Mouse (Mus musculus) heart, adult 2 months (tissue): ENCODE measurements at regions not wholly inside any gene's neighbourhood (a gene's known extent, or its start where the extent isn't known, plus 50 kb on each side); places are given as distances from the start of the nearest gene placed in this dataset.

Experiments used
- DNase-seq, 2 experiments: peaks; one replicate each; pipeline ENCODE4 v3.0.0; 2021
- H3K27ac ChIP-seq: fragments of 200-600 bp; 2 replicates; pipeline ENCODE4 v1.8.1; 2022
- H3K27me3 ChIP-seq: fragments of 200-500 bp; 2 replicates; pipeline ENCODE4 v1.6.1; 2012; ENCODE audit warnings: mild to moderate bottlenecking, low read length, inconsistent platforms, mixed read lengths; ENCODE audit not compliant: control insufficient read depth, insufficient read depth
- H3K36me3 ChIP-seq: fragments of 200-500 bp; 2 replicates; pipeline ENCODE4 v1.6.1; 2012; ENCODE audit warnings: low read length, inconsistent platforms; ENCODE audit not compliant: control insufficient read depth, insufficient read depth
- H3K4me1 ChIP-seq: fragments of 200-500 bp; 2 replicates; pipeline ENCODE4 v1.6.1; 2011; ENCODE audit warnings: low read length; ENCODE audit not compliant: control insufficient read depth, insufficient read depth
- H3K4me3 ChIP-seq: fragments of 200-600 bp; 2 replicates; pipeline ENCODE4 v1.8.1; 2022
- H3K79me2 ChIP-seq: fragments of 200-500 bp; replicated peaks from 2 replicates; pipeline ENCODE4 v1.6.1; 2012; ENCODE audit warnings: mild to moderate bottlenecking, inconsistent platforms, low read length, moderate library complexity, mixed read lengths; ENCODE audit not compliant: control insufficient read depth, insufficient read depth
- H3K9ac ChIP-seq: fragments of 200-500 bp; 2 replicates; pipeline ENCODE4 v1.6.1; 2012; ENCODE audit warnings: low read depth, mild to moderate bottlenecking, control low read depth, inconsistent platforms, low read length, mixed read lengths
- CTCF ChIP-seq: fragments of 200-600 bp; IDR thresholded peaks from 2 replicates; pipeline ENCODE4 v1.8.1; 2022; ENCODE audit warnings: antibody characterized with exemption, mild to moderate bottlenecking, moderate library complexity
- EP300 ChIP-seq: fragments of 200-500 bp; IDR thresholded peaks from 2 replicates; pipeline ENCODE4 v1.6.1; 2011; ENCODE audit warnings: low read depth, low read length, control low read depth; ENCODE audit not compliant: insufficient read depth
- POLR2A ChIP-seq: fragments of 200-500 bp; IDR thresholded peaks from 2 replicates; pipeline ENCODE4 v1.6.1; 2011; ENCODE audit warnings: mild to moderate bottlenecking, low read depth, low read length, control low read depth; ENCODE audit not compliant: insufficient read depth
- WGBS: fragments of 180-500 bp; shearing (Covaris S2); methylation state at CpG from one replicate; pipeline ENCODE4 v1.1.7; 2018; 5-methylcytosine and 5-hydroxymethylcytosine counted together
- intact Hi-C: fragments of 180-260 bp; cut with DNase I; formaldehyde crosslinking; loops from one replicate; pipeline ENCODE4 v1.15.1; 2025

- 76% methylated on average over 3 of the region's 3 CpGs for WGBS
- H3K9ac ChIP-seq, result no peak overlapping the region
- H3K27me3 ChIP-seq, result no peaks in the 10 kb centered on the region
- H3K36me3 ChIP-seq, result no peaks in the 10 kb centered on the region
- no peak for DNase-seq
- intact Hi-C loops, result no loop called here
- no peaks in the 10 kb centered on the region for H3K79me2 ChIP-seq
- no peak overlapping the region for H3K4me3 ChIP-seq
- H3K4me1 ChIP-seq, result peaks cover 2% of the 10 kb centered on the region
- no peak for TF ChIP-seq CTCF
- TF ChIP-seq EP300, result no peak
- no peak for TF ChIP-seq POLR2A
- H3K27ac ChIP-seq, result no peak overlapping the region
These were observed 135.7 kb upstream of the Fat1 start for GRCm38 (mm10) chr8:44799513-44799912.

DNA sequence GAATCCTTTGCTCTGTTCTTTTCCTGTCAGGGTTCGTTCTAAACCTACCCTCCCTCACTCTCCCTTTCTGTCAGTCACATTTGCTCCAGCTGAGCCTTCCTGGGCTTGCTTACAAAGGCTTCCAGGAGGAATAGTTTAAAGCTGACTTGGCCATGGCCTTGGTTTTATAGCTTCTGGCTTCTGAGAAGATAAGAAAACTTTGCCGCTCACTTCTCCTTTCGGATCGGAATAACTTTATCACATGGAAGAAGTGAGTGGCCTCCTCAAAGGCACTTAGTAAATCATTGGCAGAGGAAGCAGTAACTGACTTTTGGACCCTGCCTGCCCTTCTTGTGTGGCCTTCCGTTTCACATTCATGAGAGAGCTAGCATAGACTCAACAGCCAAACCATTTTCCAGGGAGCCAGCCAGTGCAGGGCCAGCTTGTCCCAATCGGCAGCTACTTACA lies 134.4 kb upstream of the Fat1 start:
- no peak overlapping the region for H3K27ac ChIP-seq
- intact Hi-C loops, result no loop called here
- 12% methylated on average over 6 of the region's 6 CpGs for WGBS

DNA sequence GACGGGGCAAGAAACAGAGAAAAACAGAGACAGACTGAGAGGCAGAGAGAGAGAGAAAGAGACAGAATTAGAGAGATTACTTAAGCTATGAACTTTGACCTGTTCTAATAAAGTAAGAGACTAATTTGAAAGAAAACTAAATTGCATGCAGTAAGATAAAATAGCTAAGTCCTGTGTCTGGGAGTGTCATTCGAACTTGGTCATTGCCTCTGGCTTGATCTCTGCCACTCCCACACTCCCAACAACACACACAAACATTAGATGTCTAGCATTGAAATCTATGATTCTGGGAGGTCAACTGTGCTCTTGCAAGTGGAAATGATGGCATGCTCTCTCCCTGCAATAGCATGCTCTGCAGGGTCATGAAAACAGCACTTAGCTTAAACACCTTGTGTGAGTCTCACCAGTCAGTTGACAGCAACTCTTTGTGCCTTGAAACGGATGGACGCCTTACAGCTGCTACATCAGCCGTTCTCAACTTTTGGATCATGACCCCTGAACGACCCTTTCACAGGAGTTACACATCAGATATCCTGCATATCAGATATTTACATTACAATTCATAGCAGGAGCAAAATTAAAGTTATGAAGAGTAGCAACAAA lies 133.5 kb upstream of the Fat1 start:
- H3K79me2 ChIP-seq, result no peaks in the 10 kb centered on the region
- peaks cover 2% of the 10 kb centered on the region for H3K4me1 ChIP-seq
- H3K9ac ChIP-seq, result no peak overlapping the region
- DNase-seq, result no peak
- no peaks in the 10 kb centered on the region for H3K27me3 ChIP-seq
- WGBS, result 68% methylated on average over 6 of the region's 6 CpGs
- no peak overlapping the region for H3K27ac ChIP-seq
- intact Hi-C loops, result no loop called here
- no peak for TF ChIP-seq CTCF
- no peak for TF ChIP-seq EP300
- H3K4me3 ChIP-seq, result no peak overlapping the region
- H3K36me3 ChIP-seq, result no peaks in the 10 kb centered on the region

More for the DNA sequence above, 134.4 kb upstream of the Fat1 start:
- Histone ChIP-seq H3K4me1 (peaks cover 2% of the 10 kb centered on the region), H3K79me2 (no peaks in the 10 kb centered on the region), H3K4me3 (no peak overlapping the region), H3K27me3 (no peaks in the 10 kb centered on the region), H3K9ac (no peak overlapping the region), H3K36me3 (no peaks in the 10 kb centered on the region)
- peak in 1 of 2 experiments; percentile 12 for DNase-seq
- TF ChIP-seq EP300 (no peak), CTCF (no peak), POLR2A (no peak)

- Histone ChIP-seq H3K9ac (no peak overlapping the region), H3K27me3 (no peaks in the 10 kb centered on the region), H3K36me3 (no peaks in the 10 kb centered on the region), H3K79me2 (no peaks in the 10 kb centered on the region), H3K4me1 (peaks cover 2% of the 10 kb centered on the region), H3K4me3 (no peak overlapping the region), H3K27ac (no peak overlapping the region)
- TF ChIP-seq EP300, result no peak
- TF ChIP-seq POLR2A, result no peak
- no peak for TF ChIP-seq CTCF
- DNase-seq, result no peak
- 52% methylated on average over 5 of the region's 5 CpGs for WGBS
- intact Hi-C loops, result no loop called here
These were observed 132.9 kb upstream of the Fat1 start for GRCm38 (mm10) chr8:44802331-44802730.

DNA sequence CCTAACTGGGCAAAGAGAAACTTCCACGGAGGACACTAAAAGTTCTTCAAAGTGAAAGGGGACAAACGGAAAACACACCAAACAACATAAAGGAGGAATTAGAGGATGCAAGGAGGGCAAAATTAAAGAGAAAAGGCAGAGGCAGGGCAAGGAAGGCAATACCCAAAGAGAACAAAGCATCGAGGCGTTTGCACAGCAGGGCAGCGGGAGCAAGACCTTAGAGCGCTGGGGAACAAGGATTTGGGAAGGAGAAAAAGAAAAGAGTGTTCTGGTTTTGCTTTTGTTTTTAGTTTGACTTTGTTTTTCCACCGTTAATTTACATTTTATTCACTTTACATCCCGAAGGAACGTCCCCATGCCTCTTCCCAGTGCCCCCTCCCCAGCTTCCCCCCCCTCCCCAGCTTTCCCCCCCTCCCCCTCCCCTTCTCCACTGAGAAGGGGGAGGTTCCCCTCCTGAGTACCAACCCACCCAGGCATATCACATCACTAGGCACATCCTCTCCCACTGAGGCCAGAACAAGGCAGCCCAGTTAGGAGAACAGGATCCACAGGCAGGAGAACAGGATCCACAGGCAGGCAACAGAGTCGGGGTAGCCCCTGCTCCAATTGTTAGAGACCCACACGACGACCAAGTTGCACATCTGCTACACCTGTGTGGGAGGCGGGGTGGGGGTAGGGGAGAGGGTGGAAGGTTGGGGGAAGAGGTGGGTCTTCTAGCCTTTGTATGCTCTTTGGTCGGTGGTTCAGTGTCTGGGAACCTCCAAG lies 130.7 kb upstream of the Fat1 start:
- no peak for DNase-seq
- no peaks in the 10 kb centered on the region for H3K36me3 ChIP-seq
- no peak overlapping the region for H3K9ac ChIP-seq
- H3K27me3 ChIP-seq, result no peaks in the 10 kb centered on the region
- no peak overlapping the region for H3K27ac ChIP-seq
- TF ChIP-seq POLR2A (no peak), EP300 (no peak), CTCF (no peak)
- peaks cover 2% of the 10 kb centered on the region for H3K4me1 ChIP-seq
- intact Hi-C loops, result no loop called here
- no peaks in the 10 kb centered on the region for H3K79me2 ChIP-seq
- no peak overlapping the region for H3K4me3 ChIP-seq
- 70% methylated on average over 14 of the region's 14 CpGs for WGBS

DNA sequence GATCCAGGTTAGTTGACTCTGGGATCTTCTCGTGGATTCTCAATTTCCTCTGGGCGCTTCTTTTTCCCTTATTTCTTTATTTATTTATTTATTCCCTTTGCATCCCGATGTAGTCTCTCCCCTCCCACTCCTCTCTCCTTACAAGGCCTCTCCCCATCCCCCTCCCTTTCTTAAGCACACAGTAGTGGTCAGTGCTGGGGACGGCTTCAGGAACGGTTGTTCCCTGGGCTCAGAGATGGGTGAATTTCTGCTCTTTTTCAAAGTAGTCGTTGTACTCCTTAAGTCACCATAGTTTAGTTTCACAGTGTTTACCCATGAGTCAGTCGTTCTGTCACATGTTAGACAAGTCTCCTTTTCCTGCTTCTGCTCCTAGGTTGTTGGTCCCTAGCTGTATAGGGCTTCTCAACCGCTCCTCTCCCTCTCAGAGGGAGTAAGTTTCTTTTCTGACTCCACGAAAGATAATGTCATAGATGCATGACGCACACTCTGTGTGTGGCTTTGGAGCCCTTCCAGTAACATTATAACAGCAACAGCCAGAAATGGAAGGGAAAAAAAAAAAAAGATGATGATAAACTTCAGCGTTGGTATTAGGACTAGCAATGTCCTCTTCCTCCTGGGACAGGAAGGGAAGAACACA lies 129.9 kb upstream of the Fat1 start:
- intact Hi-C loops, result no loop called here
- Histone ChIP-seq H3K27ac (no peak overlapping the region), H3K9ac (no peak overlapping the region), H3K27me3 (no peaks in the 10 kb centered on the region), H3K36me3 (no peaks in the 10 kb centered on the region), H3K79me2 (no peaks in the 10 kb centered on the region), H3K4me1 (peaks cover 2% of the 10 kb centered on the region), H3K4me3 (no peak overlapping the region)
- no peak for DNase-seq
- WGBS, result 51% methylated on average over 11 of the region's 11 CpGs
- no peak for TF ChIP-seq CTCF
- TF ChIP-seq EP300, result no peak
- TF ChIP-seq POLR2A, result no peak
